Comparison of ENCODE assay signal across 7 mouse cellular contexts in the genomic region with DNA sequence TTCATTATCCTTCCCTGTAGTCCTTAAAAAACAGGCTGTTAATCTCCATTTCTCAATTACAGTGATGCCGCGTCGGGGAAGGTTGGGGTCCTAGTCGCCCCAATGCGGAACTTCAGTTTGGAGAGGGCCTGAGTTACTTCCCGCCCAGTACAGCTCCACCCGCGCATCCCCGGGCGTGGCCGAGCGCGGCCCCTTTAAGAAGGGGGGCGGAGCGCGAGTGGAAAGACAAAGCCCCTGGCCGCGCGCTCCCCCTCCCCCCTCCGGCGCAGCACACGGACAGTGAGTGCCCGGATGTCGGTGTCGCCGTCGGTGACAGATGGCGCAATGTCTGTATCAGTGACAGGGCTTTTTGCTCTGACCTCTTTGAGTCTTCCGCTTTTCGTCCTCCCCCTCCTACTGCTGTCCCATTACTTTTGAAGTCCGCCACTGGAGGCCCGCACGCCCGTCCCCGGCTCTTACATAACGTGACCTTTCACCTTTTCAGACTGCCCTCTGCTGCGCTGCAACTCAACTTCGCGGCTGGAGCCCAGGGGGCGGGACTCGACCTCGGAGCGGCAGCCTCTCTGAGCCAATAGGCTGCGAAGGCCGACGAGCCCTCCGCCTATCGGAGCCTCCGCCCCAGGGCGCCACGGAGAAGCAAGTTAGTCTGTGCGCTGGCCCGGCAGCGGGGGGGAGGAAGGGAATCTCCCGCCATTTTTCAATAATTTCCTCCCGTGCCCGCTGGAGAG. TPM values are rescaled to one million over a fixed set of nuclear protein-coding genes. Genes with fewer than 3 reads are reported as not detected.
DNase-seq lines count a peak whose midpoint lies in the region; ATAC-seq lines count a peak whose summit lies in the region.

Gene Baz1b (plus strand): TSS at position 644 of the 728 bp plus-strand sequence.

- WGBS in embryonic facial prominence, embryonic 12.5 days: under 1% methylated on average over 57 of the region's 57 CpGs
- WGBS in limb, embryonic 11.5 days: under 1% methylated on average over 57 of the region's 57 CpGs
- whole genome bisulfite sequencing in midbrain, embryonic 14.5 days: under 1% methylated on average over 57 of the region's 57 CpGs

- peak within 1 kb of the TSS; percentile 67 for H3K4me2 ChIP-seq in embryonic facial prominence, embryonic 12.5 days (replicated peaks)
- H3K4me2 ChIP-seq in limb, embryonic 11.5 days (ENCODE audit: low read depth, severe bottlenecking): peak within 1 kb of the TSS; percentile 73
- H3K4me2 ChIP-seq in midbrain, embryonic 14.5 days (ENCODE audit: low read length): peak within 1 kb of the TSS; percentile 80

- peaks cover 20% of the 10 kb centered on the region for H3K4me1 ChIP-seq in embryonic facial prominence, embryonic 12.5 days
- peaks cover 14% of the 10 kb centered on the region for H3K4me1 ChIP-seq in limb, embryonic 11.5 days (ENCODE audit: control insufficient read depth, insufficient read depth, low read length)
- peaks cover 21% of the 10 kb centered on the region for H3K4me1 ChIP-seq in midbrain, embryonic 14.5 days (ENCODE audit: control insufficient read depth, insufficient read depth, low read length)

- peak within 1 kb of the TSS; percentile 99 for H3K9ac ChIP-seq in embryonic facial prominence, embryonic 12.5 days
- peak within 1 kb of the TSS; percentile 99 for H3K9ac ChIP-seq in limb, embryonic 11.5 days (ENCODE audit: low read length)
- H3K9ac ChIP-seq in midbrain, embryonic 14.5 days (replicated peaks; ENCODE audit: low read length): peak within 1 kb of the TSS; percentile 94

- H3K4me3 ChIP-seq in embryonic facial prominence, embryonic 12.5 days: peak within 1 kb of the TSS; percentile 86
- H3K4me3 ChIP-seq in limb, embryonic 11.5 days (ENCODE audit: low read depth, low read length): peak within 1 kb of the TSS; percentile 99
- peak within 1 kb of the TSS; percentile 97 for H3K4me3 ChIP-seq in midbrain, embryonic 14.5 days (replicated peaks; ENCODE audit: low read depth, low read length)

- peak; percentile 96 for ATAC-seq in embryonic facial prominence, embryonic 12.5 days (ENCODE audit: insufficient number of reproducible peaks, insufficient read depth, low FRiP score, low TSS enrichment)
- peak; percentile 98 for ATAC-seq in limb, embryonic 11.5 days (ENCODE audit: insufficient number of reproducible peaks, low FRiP score, low TSS enrichment, low read depth)
- peak; percentile 96 for ATAC-seq in midbrain, embryonic 14.5 days (ENCODE audit: low FRiP score, low TSS enrichment)

- H3K36me3 ChIP-seq in embryonic facial prominence, embryonic 12.5 days: peaks cover 19% of the 10 kb centered on the region
- peaks cover 3% of the 10 kb centered on the region; the same call in 1 of the 2 replicates for H3K36me3 ChIP-seq in limb, embryonic 11.5 days (ENCODE audit: control insufficient read depth, insufficient read depth, low read length)
- H3K36me3 ChIP-seq in midbrain, embryonic 14.5 days (ENCODE audit: control insufficient read depth, insufficient read depth, low read length): peaks cover 21% of the 10 kb centered on the region

- H3K27ac ChIP-seq in embryonic facial prominence, embryonic 12.5 days: peak within 1 kb of the TSS; percentile 99
- peak within 1 kb of the TSS; percentile 97 for H3K27ac ChIP-seq in limb, embryonic 11.5 days (replicated peaks; ENCODE audit: low read depth, low read length)
- H3K27ac ChIP-seq in midbrain, embryonic 14.5 days (replicated peaks; ENCODE audit: low read depth, low read length): peak within 1 kb of the TSS; percentile 94

- DNase-seq in adrenal gland, postnatal 25 days: peak; percentile 97
- peak; percentile 100 for DNase-seq in heart, adult 11 months
- DNase-seq in kidney, adult 18-20 months: peak; percentile 97
- peak; percentile 97 for DNase-seq in limb, embryonic 11.5 days (ENCODE audit: low spot score)
- DNase-seq in midbrain, embryonic 14.5 days: peak; percentile 99
- peak; percentile 92 to 98 for DNase-seq in spleen, adult 18-20 months

- H3K9me3 ChIP-seq in embryonic facial prominence, embryonic 12.5 days: no peaks in the 10 kb centered on the region
- H3K9me3 ChIP-seq in limb, embryonic 11.5 days (ENCODE audit: control insufficient read depth, low read length): no peaks in the 10 kb centered on the region
- H3K9me3 ChIP-seq in midbrain, embryonic 14.5 days (ENCODE audit: control insufficient read depth, low read length): no peaks in the 10 kb centered on the region

- H3K27me3 ChIP-seq in embryonic facial prominence, embryonic 12.5 days: no peaks in the 10 kb centered on the region
- H3K27me3 ChIP-seq in limb, embryonic 11.5 days (ENCODE audit: control insufficient read depth, insufficient read depth, low read length): no peaks in the 10 kb centered on the region
- H3K27me3 ChIP-seq in midbrain, embryonic 14.5 days (ENCODE audit: control insufficient read depth, insufficient read depth, low read length): no peaks in the 10 kb centered on the region

RNA-seq across cellular contexts. Expression of gene Baz1b, which starts in this region (rescaled TPM):
- 85.7 and 114 TPM in 2 replicates for total RNA-seq in adrenal gland, postnatal 25 days (2021)
- polyA plus RNA-seq in embryonic facial prominence, embryonic 12.5 days (2016; fragmentation: Nextera tagmentation; extraction: Ambion mirVana): 68.7 and 69.0 TPM in 2 replicates
- 71.5 and 77.1 TPM in 2 replicates for polyA plus RNA-seq in limb, embryonic 11.5 days (2014; fragmentation: Nextera tagmentation; extraction: Ambion mirVana)
- 30.1 and 43.9 TPM in 2 replicates for polyA plus RNA-seq in midbrain, embryonic 14.5 days (2014; fragmentation: Nextera tagmentation; extraction: Ambion mirVana)

Comparison
In these comparisons a context has a peak if more than half of its experiments do, and no peak if none do; other contexts are left out.
1. Peak in every context shown above with its lines: DNase-seq, ATAC-seq, H3K4me3 ChIP-seq and H3K27ac ChIP-seq.